Mouse (Mus musculus): Measurements from ENCODE around the gene Nmt1. TPM values are rescaled to one million over a fixed set of nuclear protein-coding genes. Genes with fewer than 3 reads are reported as not detected.
A peak's percentile ranks its signal among the peaks of the same experiment; 100 is the strongest.

Nmt1 gene
- total RNA-seq, 2 experiments from 2014 or later: 67.5 to 74.8 TPM

DNA sequence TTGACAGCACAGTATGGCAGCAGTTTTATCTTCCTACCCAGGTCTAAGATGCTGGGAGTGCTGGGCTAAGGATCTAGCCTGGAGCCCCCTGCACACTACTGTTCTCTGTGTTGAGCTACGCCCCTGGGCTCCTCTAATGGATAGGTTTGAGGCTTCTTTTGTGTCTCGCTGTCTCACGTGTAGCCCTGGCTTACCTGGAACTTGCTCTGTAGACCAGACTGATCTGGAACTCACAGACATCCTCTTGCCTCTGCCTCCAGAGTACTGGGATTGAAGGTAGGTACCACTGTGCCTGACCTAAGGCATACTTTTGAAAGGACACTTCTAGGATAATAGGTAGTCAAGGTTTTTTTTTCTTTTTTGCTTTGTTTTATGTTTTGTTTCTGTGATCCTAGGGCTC lies 16.0 kb downstream of the Nmt1 start:
- no peak for DNase-seq

DNA sequence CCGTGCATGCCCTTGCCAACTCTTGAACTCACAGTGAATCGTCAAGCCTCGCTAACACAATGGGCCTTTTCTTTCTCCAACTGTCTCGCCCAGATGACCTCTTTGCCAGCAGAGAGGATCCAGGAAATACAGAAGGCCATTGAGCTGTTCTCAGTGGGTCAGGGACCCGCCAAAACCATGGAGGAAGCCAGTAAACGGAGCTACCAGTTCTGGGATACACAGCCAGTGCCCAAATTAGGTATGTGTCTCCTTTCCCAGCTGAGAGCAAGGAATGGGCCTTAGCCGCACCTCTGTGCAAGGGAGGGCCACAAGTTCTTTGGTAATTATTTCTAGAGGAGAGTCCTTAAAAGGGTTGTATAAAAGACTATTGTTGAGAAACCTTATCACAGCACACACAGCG lies 18.3 kb downstream of the Nmt1 start:
- no peak for DNase-seq

DNA sequence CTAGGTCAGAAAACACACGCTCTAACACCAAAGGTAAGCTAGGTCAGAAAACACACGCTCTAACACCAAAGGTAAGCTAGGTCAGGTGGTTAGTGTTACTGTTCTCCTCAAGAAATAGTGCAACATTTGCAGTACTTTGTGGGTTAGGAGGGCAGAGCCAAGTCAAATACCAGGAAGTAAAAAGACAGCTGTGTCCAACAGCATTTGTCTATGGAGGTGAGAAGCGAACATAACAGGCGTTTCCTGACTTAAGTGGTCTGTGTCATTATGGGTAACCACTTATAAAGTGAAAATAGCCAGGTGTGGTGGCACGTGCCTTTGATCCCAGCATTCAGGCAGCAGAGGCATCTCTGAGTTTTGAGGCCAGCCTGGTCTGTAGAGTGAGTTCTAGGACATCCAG lies 21.6 kb downstream of the Nmt1 start:
- no peak for DNase-seq

DNA sequence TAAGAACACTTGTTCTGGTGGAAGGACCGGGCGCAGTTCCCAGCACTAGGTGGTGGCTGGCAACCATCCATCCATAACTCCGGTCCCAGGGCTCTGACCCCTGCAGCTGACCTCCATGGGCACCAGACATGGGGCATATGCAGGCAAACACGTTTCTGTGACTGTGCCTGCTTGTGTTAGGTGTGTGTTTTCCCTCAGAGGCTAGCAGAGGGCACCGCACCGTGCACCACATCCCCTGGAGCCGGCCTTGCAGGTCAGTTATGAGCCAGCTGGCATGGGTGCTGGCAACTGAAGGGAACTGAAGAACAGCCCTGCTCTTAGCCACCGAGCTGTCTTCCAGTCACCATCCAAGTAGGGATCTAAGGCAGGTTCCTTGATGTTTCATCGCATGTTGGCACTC lies 22.2 kb downstream of the Nmt1 start:
- DNase-seq: peak; percentile 58 to 66

DNA sequence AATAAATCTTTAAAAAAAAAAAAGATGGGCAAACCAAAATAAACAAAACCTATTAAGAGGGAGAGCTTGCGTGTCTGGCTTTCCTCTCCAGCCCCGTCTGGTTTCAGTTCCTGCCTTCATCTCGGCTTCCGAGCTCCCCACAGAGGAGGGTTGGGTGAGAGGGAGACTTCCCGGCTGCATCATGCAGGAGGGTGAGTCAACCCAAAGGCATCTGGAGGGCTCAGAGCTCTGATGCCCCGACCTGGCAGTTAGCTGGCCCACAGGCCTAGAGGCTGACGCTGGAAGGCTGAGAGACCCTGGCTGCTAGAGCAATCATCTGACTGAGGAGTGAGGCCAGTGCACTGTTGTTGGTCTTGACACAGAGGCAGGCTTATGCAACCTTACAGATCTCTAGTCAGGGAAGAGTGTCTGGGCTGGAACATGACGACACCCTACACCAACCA lies 23.3 kb downstream of the Nmt1 start:
- DNase-seq: peak; percentile 86 to 91

DNA sequence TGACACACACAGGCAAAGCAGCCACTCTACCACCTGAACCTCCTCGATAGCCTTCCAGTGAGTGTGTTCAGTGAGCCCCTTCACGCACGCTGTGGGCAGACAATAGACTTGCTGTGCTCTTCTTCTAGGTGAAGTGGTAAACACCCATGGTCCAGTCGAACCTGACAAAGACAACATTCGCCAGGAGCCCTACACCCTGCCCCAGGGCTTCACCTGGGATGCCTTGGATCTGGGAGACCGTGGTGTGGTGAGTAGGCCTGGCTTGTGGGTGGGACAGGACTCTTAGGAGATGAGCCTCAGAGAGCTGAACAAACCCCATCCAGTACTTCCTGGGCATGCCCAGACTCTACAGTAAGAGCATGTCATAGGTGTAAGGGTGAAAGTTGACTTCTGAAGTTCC lies 24.1 kb downstream of the Nmt1 start:
- no peak for DNase-seq

DNA sequence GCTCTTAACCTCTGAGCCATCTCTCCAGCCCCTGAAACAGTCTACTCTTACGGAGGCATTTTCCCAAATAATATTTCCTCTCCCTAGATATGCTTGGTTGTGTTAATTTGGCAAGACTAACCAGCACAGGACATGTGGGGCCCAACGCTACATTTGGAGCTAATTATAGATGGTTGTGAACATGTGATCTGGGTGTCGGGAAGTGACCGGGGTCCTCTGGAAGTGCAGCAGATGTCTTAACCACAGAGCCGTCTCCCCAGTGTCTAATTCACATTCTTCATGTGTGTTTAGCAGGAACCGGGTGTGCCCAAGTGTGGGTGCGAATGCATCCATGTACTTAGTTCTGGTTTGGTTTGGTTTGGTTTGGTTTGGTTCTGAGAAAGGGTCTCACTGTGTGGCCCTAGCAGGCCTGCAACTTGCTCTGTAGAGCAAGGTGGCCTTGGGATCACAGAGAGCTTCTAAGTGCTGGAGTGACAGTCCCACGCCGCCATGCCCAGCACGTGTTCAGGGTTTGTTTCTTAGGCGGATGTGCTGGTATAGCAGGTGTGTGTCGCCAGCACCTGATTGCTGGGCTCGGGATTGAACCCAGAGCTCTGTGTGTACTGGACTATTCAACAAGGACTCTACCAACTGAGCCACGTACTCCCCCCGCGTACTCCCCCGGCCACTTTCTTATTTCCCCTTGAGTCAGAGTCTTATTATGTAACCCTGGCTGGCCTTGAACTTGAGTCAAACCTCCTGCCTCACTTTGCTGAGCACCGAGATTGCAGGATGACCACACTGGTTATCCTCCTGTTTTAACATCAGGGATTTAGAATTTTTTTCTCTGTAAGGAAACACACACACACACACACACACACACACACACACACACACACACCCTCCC lies 25.4 kb downstream of the Nmt1 start:
- no peak for DNase-seq

DNA sequence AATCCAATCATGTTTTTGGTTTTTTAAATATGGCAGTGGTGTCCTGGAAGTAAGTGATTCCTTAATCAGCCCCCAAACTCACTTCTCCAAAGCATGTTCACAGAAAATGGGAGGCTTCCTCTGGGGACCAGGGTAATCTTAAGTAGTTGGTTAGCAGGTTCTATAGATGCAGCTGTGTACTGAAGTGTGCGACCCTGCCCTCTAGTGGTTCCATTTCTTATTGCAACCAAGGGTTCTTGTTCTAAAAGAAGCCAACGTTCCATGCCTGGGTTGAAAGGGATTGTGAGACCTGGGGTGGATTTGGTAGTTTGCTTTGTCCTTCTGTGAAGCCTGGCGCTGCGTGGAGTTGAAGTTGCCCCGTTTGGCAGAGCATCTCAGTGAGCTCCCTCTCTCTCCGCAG lies 26.8 kb downstream of the Nmt1 start:
- peak; percentile 75 to 90 for DNase-seq

DNA sequence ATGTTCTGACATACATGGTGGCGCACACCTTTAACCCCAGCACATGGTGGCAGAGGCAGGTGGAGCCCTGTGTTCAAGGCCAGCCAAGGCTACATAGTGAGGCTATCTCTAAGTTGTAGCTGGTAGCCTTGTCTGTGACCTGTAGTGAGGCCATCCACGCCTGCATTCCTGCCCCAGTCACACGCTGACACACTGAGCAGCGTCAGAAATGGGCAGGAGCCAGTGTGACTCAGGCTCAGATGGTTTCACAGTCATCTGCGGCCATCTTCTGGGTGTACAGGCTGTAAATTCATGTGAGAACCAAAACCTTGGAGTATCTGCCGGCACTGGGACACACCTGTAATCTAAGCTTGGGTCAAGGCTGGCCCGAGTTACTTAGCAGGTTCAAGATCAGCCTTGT lies 28.6 kb downstream of the Nmt1 start:
- no peak for DNase-seq

DNA sequence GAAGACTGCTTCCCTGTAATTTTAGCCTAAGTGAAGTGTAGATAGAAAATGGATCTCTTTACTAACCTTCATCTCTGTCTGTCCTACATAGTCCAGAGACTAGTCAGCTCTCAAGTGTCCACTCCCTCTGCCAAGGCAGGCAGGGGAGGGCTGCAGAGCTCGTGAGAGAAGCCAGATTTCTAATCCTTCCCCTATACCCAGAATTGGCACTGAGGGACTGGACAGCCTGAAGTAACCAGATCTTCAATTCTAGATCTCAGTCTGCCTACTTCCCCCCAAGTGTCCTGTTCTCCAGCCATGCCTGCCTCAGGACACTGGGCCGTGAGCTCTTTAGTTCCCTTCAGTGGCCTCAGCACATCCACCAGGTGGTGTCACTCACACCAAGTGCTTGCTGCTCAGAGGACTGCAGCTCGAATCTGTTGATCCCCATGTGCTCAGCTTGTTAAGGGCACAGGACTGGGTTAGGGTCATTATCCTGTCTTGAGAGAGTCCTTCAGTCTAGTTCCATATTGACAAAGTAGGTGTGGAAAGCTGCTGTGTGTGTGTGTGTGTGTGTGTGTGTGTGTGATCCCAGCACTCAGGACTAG lies 30.6 kb downstream of the Nmt1 start:
- DNase-seq: peak; percentile 47 to 60

DNA sequence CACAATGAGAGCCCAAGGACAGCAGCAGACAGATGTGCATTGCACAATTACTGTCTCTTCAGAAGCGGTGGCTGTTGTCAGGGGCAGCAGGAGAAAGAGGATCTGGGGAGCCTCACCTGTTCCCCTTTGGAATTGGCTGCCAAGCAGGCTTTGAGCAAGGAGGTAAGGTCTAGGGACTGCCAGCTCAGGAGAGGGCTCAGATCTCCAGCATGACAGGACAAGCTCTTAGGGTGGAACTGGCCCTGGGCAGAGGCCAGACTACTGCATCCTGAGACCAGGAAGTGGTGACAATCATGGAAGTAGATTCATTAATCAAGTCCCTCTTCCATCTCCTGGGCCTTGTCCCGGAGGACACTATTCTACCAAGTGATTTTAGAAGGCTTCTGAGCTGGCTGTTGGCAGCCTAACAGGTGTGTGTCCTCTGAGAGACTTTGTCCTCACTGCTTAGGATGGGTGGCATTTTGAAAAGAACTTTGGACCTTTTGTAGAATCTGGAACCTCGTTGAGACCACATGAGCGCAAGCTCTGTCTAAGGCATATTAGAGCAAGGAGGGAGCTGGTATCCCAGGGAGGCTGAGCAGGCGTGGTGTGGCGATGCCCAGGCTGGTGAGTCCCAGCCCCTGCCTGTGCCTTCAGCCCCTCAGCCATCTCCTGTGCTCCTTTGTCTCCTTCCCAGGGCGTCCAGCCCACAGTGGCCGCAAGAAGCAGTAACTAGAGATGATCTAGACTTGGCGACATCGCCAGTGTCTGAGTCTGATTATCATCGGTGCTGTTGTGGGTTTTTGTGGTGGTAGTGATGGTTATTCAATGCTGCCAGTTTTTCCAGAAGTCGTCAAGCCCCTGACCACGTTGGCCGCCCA lies 38.4 kb downstream of the Nmt1 start:
- no peak for DNase-seq

DNA sequence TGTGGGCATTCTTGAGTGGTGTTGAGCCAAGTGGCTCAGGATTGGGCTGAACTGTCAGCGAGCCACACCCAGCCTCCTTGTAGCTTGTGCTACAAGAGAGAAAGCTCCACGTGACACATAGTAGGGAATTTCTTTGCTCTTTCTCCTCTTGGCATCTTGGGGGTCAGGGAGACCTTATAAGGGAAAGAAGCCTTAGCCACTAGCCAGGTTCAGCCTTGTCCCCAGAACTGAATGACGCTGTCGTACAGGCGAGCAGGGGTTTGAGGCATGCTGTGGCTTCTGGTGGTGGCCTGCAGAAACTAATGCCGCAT lies 39.0 kb downstream of the Nmt1 start:
- DNase-seq: no peak

DNA sequence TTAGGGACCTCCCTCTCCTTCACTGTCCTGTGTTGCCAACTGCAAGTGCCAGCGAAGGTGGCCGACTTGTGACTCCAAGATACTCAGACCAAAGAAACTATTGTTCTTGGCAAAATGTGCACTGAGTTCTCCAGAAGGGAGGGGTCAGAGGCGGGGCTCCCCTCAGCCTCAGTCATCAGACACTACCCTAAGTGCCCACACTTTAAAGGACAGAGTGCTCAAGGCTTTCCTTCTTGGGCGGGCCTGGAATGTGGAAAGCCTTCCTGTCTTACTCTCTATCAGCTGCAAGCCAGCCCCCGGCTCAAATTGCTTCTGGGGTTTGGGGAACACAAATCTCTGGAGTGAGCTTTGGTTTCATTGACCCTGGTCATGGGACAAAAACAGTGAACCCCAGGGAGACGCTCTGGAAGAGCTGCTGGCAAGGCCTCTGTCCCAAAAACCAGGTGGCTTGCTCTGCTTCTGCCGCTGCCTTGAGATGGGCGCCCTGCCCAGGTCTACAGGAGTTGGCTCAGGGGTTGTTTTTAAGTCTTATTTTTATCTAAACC lies 39.5 kb downstream of the Nmt1 start:
- peak; percentile 80 to 84 for DNase-seq

DNA sequence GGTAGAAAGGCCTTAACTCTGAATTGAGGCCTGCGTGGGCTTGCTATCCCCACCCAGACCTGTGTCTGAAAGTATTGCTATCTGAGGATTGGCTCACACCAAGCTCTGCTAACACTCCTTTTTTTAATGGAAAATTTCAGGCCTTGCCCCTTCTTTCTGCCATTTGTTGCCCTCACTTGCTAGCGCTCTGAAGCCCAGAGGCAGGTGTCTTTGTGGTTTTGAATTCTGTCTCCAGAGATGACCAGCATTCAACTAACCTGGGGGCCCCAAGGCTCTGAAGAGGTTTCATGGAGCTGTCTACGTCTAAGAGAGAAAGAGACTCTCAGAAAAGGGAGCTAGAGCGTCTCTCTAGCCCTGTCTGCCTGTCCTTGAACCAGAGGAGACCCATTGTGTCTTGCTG lies 40.3 kb downstream of the Nmt1 start:
- DNase-seq: no peak

DNA sequence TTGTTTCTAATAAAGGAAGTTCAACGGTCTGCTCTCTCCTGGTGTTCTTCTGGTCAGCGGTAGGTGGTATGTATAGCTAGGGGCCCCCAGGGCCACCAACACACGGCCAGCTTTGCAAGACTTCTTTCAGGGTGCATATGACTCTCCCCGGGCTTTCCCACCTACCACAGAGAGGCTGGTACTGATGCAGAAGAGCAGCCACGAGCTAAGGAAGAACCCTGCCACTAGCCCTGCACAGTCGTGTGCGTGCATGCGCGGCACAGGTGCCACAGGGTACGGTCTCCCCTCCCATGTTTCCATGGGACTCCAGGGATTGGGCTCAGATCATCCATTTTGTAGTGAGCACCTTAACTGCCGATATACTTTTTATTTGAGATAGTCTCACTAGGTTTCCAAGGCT lies 40.9 kb downstream of the Nmt1 start:
- no peak for DNase-seq

DNA sequence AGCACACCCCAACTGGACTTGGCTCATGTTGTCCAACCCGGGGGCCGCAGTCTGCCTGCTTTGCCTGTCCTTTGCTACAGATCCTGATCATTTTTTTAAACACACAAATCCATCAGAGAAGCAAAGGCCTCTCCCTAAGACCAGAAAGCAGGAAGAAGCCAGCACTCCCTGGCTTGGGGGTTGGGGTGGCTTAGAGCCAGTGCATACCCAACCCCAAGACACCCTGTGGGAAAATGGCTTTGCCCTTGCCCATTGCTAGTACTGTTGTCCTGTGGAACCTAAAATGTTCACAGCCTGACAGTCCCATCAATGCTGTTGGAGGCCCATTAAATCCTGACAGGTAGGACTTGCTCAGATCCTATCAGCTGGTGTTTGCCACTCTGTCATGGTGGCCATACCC lies 41.7 kb downstream of the Nmt1 start:
- DNase-seq: no peak

DNA sequence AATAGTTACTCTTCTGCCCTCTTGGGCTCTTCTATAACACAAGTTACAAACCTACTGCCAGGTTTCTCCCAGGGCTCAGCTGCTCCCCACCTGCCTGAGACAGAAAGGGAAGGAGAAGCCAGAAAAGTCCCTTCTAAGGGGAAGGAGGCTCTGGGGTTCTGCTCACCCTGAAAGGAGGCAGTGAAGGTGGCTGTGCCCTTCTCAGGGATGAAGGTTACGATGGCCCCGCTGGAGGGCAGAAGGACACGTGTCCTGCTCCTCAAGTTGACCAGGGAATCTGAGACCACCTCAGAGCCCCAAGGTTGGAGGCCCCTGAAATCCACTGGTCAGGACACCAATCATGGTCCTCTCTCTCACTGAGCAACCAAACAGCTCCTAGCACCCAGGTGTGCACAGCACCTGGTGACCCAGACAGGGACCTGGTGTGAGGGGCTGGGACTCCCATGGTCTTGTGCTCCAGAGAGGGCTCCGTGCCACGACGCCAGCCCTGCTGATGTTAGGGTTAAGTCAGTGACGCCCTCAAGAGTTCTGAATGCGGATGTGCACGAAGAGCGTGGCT lies 42.4 kb downstream of the Nmt1 start:
- no peak for DNase-seq

DNA sequence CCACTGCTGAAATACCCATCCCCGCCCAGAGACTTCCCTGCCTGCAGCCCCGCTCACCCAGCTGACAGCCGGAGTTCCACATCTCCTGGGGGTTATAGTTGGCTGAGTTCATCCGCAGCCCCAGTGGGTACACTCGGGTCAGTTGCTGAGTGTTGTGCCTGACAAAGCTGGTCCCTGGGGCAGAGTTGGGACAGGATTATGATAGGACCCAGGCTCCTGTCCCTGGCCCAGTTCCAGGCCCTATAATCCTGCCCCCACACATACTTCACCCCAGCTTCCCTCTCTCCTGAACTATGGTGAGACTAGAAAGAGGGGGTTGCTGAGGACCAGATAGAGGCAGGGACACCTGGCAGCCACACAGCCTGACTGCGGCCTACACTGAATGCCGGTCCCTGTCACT lies 45.7 kb downstream of the Nmt1 start:
- DNase-seq: no peak

DNA sequence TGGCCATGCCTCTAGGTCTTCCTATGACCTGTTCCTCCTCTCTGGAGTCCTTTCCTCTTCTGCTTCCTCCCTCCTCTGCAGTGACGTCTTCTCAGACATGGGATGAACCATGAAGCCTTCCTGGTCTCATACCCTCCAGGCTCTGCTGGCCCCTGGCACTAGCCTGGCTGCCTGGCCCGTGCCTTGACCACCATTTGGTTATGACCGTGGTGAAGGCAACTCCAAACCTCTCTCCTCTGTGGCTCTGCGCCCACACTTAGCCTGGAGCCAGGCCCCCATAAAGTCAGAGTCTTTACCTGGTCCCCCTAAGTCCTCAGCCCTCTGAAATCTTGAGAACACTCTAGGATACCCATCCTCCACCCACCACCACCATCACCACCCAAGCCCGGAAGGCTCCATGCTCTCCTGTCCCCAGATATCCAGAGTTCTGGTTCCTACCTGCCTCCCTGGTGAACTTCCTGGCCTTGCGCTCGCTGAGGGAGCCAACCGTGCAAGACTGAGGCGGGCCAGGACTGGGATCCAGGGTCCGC lies 46.2 kb downstream of the Nmt1 start:
- no peak for DNase-seq

DNA sequence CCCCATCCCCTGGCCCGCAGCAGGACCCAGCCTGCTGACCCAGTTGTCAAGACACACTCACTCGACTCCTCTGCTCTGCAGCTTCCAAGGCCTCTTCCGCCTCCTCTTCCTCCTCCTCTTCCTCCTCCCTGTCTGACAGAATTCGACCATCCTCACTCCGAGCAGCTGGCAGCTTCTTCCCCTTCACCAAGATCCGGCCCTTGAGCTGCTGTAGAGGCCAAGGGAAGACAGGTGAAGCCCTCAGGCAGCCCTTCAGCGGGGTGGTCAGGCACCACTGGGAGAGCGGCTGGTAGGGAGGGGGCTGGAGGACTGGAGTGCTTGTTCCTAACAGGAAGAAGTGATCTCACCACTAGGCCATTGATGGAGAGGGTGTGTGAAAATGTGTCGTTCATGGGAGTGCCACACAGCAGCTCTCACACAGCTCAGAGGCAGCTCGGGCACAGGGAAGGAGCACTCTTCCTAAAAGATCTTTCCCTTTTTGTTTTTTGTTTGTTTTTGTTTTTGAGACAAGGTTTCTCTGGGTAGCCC lies 46.9 kb downstream of the Nmt1 start:
- DNase-seq: peak in 1 of 2 experiments; percentile 36

DNA sequence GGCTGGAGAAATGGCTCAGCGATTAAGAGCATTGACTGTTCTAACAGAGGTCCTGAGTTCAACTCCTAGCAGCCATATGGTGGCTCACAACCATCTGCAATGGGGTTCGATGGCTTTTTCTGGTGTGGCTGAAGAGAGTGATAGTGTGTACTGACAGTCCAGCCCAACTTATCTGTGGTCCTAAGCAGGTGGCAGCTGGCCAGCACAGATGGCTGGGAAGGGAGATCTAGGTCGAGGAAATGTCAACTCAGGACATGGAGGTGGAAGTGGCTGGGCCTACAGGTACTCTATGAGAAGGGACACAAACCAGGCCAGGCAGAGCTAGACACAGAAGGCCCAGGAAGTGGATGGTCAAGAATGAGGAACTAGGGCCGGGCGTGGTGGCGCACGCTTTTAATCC lies 48.0 kb downstream of the Nmt1 start:
- peak; percentile 69 to 76 for DNase-seq

DNA sequence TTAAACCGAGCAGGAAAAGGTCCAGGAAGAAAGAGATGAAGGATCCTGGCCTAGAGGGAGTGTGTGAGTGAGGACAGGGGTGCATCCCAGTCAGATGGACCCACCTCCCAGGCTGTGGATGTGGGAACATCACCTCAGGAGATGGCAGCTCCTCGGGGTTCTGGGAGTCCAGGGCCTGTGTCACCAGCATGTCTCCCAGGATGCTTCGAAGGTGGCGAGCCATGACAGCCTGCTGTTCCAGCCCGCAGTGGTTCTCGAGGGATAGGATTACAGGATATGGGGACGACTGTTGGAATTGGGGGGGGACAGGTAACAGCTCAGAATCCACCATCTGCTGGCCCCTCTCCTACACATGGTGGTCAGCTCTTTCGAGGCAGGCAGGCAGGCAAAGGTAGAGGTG lies 48.6 kb downstream of the Nmt1 start:
- DNase-seq: no peak
